8 mouse cellular contexts compared by ENCODE assay signal in genomic region chr13:112153681-112154127, GRCm38 (mm10).
A peak's percentile ranks its signal among the peaks of the same experiment; 100 is the strongest.
DNase-seq lines count a peak whose midpoint lies in the region; ATAC-seq lines count a peak whose summit lies in the region.

No protein-coding gene starts in this region.

- no peak overlapping the region for H3K27ac ChIP-seq in embryonic facial prominence, embryonic 11.5 days (replicated peaks; ENCODE audit: low read depth, low read length)
- H3K27ac ChIP-seq in embryonic facial prominence, embryonic 10.5 days (replicated peaks): no peak overlapping the region
- 0 out of 2 replicates have a peak overlapping the region, but pooled peaks have one; percentile 30 for H3K27ac ChIP-seq in hindbrain, embryonic 15.5 days (replicated peaks)
- H3K27ac ChIP-seq in midbrain, embryonic 12.5 days (replicated peaks): no peak overlapping the region

- no peaks in the 10 kb centered on the region for H3K36me3 ChIP-seq in embryonic facial prominence, embryonic 11.5 days (replicated peaks; ENCODE audit: control insufficient read depth, insufficient read depth, low read depth, low read length)
- H3K36me3 ChIP-seq in embryonic facial prominence, embryonic 10.5 days (replicated peaks): no peaks in the 10 kb centered on the region
- no peaks in the 10 kb centered on the region for H3K36me3 ChIP-seq in hindbrain, embryonic 15.5 days
- no peaks in the 10 kb centered on the region for H3K36me3 ChIP-seq in midbrain, embryonic 12.5 days

- no peak for DNase-seq in embryonic facial prominence, embryonic 11.5 days (ENCODE audit: low spot score)
- DNase-seq in embryonic facial prominence, embryonic 10.5 days (ENCODE audit: low spot score): no peak
- peak; percentile 4 for DNase-seq in urinary bladder, postnatal 14 days (ENCODE audit: low spot score)
- DNase-seq in urinary bladder, postnatal 25 days (ENCODE audit: low spot score): no peak
- DNase-seq in frontal cortex, postnatal 14 days (ENCODE audit: low spot score in 2 of 2): no peak

- H3K4me1 ChIP-seq in embryonic facial prominence, embryonic 11.5 days (ENCODE audit: control insufficient read depth, insufficient read depth, low read length): peaks cover 6% of the 10 kb centered on the region; the same call in 1 of the 2 replicates
- H3K4me1 ChIP-seq in embryonic facial prominence, embryonic 10.5 days: peaks cover 23% of the 10 kb centered on the region
- H3K4me1 ChIP-seq in hindbrain, embryonic 15.5 days (replicated peaks): peaks cover 14% of the 10 kb centered on the region
- peaks cover 17% of the 10 kb centered on the region for H3K4me1 ChIP-seq in midbrain, embryonic 12.5 days

- no peak overlapping the region; the same call in 1 of the 2 replicates for H3K4me2 ChIP-seq in embryonic facial prominence, embryonic 11.5 days (ENCODE audit: low read depth, low read length)
- H3K4me2 ChIP-seq in hindbrain, embryonic 15.5 days: no peak overlapping the region; the same call in 1 of the 2 replicates
- H3K4me2 ChIP-seq in midbrain, embryonic 12.5 days (replicated peaks): peak overlapping the region; percentile 19; the same call in 1 of the 2 replicates

- ATAC-seq in embryonic facial prominence, embryonic 11.5 days (replicated peaks; ENCODE audit: insufficient number of reproducible peaks, low FRiP score, low TSS enrichment, low read depth): 0 out of 2 replicates have a peak, but pooled peaks have one; percentile 50
- peak; percentile 61 for ATAC-seq in hindbrain, embryonic 15.5 days (ENCODE audit: low FRiP score, low read depth)
- ATAC-seq in midbrain, embryonic 12.5 days (ENCODE audit: low FRiP score, low read depth): no peak
- no peak for ATAC-seq in erythroblast, adult 5-6 weeks (replicated peaks; ENCODE audit: low FRiP score, poor library complexity, severe bottlenecking)

- WGBS in embryonic facial prominence, embryonic 11.5 days: 60% methylated on average over 4 of the region's 4 CpGs
- 60% methylated on average over 4 of the region's 4 CpGs for WGBS in embryonic facial prominence, embryonic 10.5 days
- WGBS in hindbrain, embryonic 15.5 days: 47% methylated on average over 4 of the region's 4 CpGs
- 69% methylated on average over 4 of the region's 4 CpGs for WGBS in midbrain, embryonic 12.5 days

- H3K27me3 ChIP-seq in embryonic facial prominence, embryonic 11.5 days (ENCODE audit: control insufficient read depth, insufficient read depth, low read length): no peaks in the 10 kb centered on the region
- H3K27me3 ChIP-seq in embryonic facial prominence, embryonic 10.5 days (replicated peaks; ENCODE audit: low read depth, poor library complexity, severe bottlenecking): peaks cover 10% of the 10 kb centered on the region; the same call in 1 of the 2 replicates
- no peaks in the 10 kb centered on the region for H3K27me3 ChIP-seq in hindbrain, embryonic 15.5 days
- H3K27me3 ChIP-seq in midbrain, embryonic 12.5 days: 0 out of 2 replicates have a peak, but pooled peaks cover 6% of the 10 kb centered on the region

- no peak overlapping the region for H3K4me3 ChIP-seq in embryonic facial prominence, embryonic 11.5 days (ENCODE audit: low read depth, low read length)
- H3K4me3 ChIP-seq in embryonic facial prominence, embryonic 10.5 days: no peak overlapping the region
- H3K4me3 ChIP-seq in hindbrain, embryonic 15.5 days: no peak overlapping the region
- H3K4me3 ChIP-seq in midbrain, embryonic 12.5 days: no peak overlapping the region

- no peak overlapping the region for H3K9ac ChIP-seq in embryonic facial prominence, embryonic 11.5 days (replicated peaks; ENCODE audit: low read length)
- H3K9ac ChIP-seq in hindbrain, embryonic 15.5 days: no peak overlapping the region
- H3K9ac ChIP-seq in midbrain, embryonic 12.5 days (replicated peaks): no peak overlapping the region

- H3K9me3 ChIP-seq in embryonic facial prominence, embryonic 11.5 days (replicated peaks; ENCODE audit: control insufficient read depth, low read length): no peaks in the 10 kb centered on the region
- H3K9me3 ChIP-seq in embryonic facial prominence, embryonic 10.5 days: no peaks in the 10 kb centered on the region
- no peaks in the 10 kb centered on the region for H3K9me3 ChIP-seq in hindbrain, embryonic 15.5 days
- no peaks in the 10 kb centered on the region for H3K9me3 ChIP-seq in midbrain, embryonic 12.5 days

Comparison
In these comparisons a context has a peak if more than half of its experiments do, and no peak if none do; other contexts are left out.
1. ATAC-seq: peak in embryonic facial prominence, embryonic 11.5 days (single experiment) and hindbrain, embryonic 15.5 days (single experiment); none in midbrain, embryonic 12.5 days (single experiment) and erythroblast, adult 5-6 weeks (single experiment).